Mouse (Mus musculus): ENCODE data around the gene Lat2.

DNA sequence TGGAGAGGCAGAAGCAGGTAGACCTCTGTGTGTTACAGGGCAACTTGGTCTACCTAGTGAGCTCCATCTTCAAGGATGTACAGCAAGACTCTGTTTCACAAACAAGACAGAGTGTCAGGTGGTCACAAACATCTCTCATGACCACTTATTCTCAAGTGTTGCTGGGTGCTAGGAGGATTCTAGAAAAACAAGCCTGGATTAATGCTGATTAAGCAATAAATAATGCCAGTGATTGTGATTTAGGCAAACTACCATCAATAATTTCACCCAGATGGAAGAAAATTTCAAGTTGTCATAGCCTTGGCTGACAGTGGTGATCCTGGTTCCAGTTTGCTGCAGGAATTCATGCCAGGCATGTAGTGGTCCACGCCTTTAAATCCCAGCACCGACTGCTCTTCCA is 50.6 kb downstream of the Lat2 start:
- TF ChIP-seq ZC3H11A (IDR thresholded peaks at IDR 0.05; ENCODE audit: borderline replicate concordance, low read depth, low read length) = no peak
- TF ChIP-seq HCFC1 (IDR thresholded peaks at IDR 0.05; ENCODE audit: borderline replicate concordance, insufficient read depth, low read length) = no peak
- TF ChIP-seq CHD2 (IDR thresholded peaks at IDR 0.05; ENCODE audit: low read depth, low read length) = no peak

All from ES-E14 (cell line).